Mouse (Mus musculus) forebrain, embryonic 10.5 days (tissue): ENCODE results near the gene Limd2. TPM values are rescaled to one million over a fixed set of nuclear protein-coding genes. Genes with fewer than 3 reads are reported as not detected.
"Not testable (repeated sequence)": the region's sequence is repeated elsewhere in the genome, so short reads cannot be mapped to it uniquely, and the experiment has no call there.

Experiments used
- DNase-seq: peaks from one replicate; pipeline ENCODE4 v3.0.0-alpha.2; 2017; ENCODE audit warnings: low spot score; ENCODE audit errors: extremely low spot score
- H3K27ac ChIP-seq: fragments of 300-500 bp; sonication (generic); 2 replicates; pipeline ENCODE4 v1.5.1; 2016; ENCODE audit warnings: mild to moderate bottlenecking
- H3K27me3 ChIP-seq: fragments of 300-500 bp; sonication (generic); 2 replicates; pipeline ENCODE4 v1.6.1; 2016; ENCODE audit warnings: mild to moderate bottlenecking; ENCODE audit not compliant: poor library complexity, severe bottlenecking
- H3K36me3 ChIP-seq: fragments of 300-500 bp; sonication (generic); replicated peaks from 2 replicates; pipeline ENCODE4 v1.6.1; 2016; ENCODE audit warnings: mild to moderate bottlenecking, moderate library complexity
- H3K4me1 ChIP-seq: fragments of 300-500 bp; sonication (generic); 2 replicates; pipeline ENCODE4 v1.6.1; 2016
- H3K4me3 ChIP-seq: fragments of 300-500 bp; sonication (generic); 2 replicates; pipeline ENCODE4 v1.5.1; 2016; ENCODE audit warnings: mild to moderate bottlenecking, moderate library complexity
- H3K9me3 ChIP-seq: fragments of 300-500 bp; sonication (generic); 2 replicates; pipeline ENCODE4 v1.6.1; 2016; ENCODE audit warnings: mild to moderate bottlenecking, moderate library complexity
- WGBS: fragments of 180-500 bp; shearing (Covaris S2); methylation state at CpG from one replicate; pipeline ENCODE4 v1.1.7; 2016; 5-methylcytosine and 5-hydroxymethylcytosine counted together
- polyA plus RNA-seq: library from polyadenylated mRNA; unstranded; fragments of >200 nt; fragmentation: Nextera tagmentation; extraction: Ambion mirVana; gene quantifications from 2 replicates; pipeline ENCODE4 v1.2.1, GENCODE M21; 2016

The Limd2 gene
- 364 and 375 TPM in 2 replicates for polyA plus RNA-seq

DNA sequence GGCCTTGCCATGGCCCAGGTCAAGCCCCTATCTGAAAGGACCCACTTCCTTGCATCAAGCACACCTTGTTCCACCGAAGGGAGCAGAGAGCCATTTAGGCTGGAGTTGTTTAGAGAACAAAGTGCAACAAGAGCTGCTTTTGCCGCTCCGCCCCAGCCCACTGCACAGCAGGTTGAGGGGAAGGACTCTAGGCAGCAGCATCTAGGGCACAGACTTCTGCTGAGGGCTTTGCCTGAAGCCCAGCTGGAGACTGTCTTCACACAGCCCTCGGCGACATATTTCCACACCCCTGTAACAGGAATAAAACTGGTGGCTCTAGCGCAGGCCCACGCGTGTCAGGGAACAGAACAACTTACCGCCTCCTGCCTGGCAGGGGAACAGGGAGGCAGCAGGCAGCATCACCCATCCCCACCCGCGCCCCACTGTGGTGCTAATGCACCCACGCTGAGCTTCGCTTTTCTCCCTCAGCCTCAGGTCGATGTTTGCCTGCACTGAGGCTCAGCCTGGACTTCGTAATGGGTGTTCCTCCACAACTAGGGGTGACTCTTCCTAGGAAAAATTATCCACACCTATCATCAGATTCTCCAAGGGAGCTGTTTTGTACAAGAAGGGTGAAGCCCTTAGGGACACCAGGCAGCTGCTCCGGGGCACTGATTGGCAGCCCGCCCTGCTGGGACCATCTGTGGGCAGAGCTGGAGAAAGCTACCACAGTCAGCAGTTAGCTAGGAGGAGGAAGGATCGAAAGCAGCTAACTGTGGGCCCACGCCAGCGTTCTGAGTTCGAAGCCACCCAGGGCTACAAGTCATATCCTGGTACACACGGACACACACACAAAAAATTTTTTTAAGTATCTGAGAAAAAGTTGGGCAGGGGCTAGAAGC is at the start of gene Limd2, which contains the start of gene Gm10840:
TSS of gene Limd2 (minus strand) at position 20 of the 881 bp plus-strand sequence.
TSS of gene Gm10840 (plus strand) at position 10 of the 881 bp plus-strand sequence.
- Histone ChIP-seq H3K4me3 (peak within 1 kb of the TSS; percentile 88), H3K36me3 (peaks cover 71% of the 10 kb centered on the region), H3K9me3 (no peaks in the 10 kb centered on the region), H3K27ac (peak within 1 kb of the TSS; percentile 99), H3K27me3 (no peaks in the 10 kb centered on the region), H3K4me1 (peaks cover 48% of the 10 kb centered on the region)
- 33% methylated on average over 22 of the region's 22 CpGs for WGBS
- peak; percentile 32 for DNase-seq

DNA sequence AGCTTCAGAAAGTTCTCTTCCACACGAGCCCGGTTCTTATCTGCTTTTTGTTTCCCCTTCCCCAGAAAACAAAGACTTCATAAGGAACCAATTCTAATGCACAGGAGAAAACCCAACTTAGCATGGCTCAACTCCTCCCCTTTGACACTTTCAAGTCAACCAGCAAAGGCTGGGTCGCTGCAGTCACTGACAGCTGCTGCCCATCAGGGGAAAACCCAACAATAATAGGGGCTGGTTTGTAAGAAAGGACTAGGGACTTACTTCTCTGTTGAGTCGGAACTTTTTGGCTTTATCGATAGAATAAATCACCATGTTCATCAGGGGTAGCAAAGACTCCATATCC is 41.4 kb upstream of the Limd2 start, which contains the start of gene Strada:
TSS of gene Strada (minus strand) at position 46 of the 343 bp plus-strand sequence.
- no peak within 1 kb of the TSS for H3K27ac ChIP-seq
- H3K4me1 ChIP-seq = no peaks in the 10 kb centered on the region
- no peak within 1 kb of the TSS for H3K4me3 ChIP-seq
- H3K27me3 ChIP-seq = no peaks in the 10 kb centered on the region
- no peak for DNase-seq
- H3K9me3 ChIP-seq = no peaks in the 10 kb centered on the region
- H3K36me3 ChIP-seq = peaks cover 96% of the 10 kb centered on the region
- 88% methylated on average over 5 of the region's 5 CpGs for WGBS

DNA sequence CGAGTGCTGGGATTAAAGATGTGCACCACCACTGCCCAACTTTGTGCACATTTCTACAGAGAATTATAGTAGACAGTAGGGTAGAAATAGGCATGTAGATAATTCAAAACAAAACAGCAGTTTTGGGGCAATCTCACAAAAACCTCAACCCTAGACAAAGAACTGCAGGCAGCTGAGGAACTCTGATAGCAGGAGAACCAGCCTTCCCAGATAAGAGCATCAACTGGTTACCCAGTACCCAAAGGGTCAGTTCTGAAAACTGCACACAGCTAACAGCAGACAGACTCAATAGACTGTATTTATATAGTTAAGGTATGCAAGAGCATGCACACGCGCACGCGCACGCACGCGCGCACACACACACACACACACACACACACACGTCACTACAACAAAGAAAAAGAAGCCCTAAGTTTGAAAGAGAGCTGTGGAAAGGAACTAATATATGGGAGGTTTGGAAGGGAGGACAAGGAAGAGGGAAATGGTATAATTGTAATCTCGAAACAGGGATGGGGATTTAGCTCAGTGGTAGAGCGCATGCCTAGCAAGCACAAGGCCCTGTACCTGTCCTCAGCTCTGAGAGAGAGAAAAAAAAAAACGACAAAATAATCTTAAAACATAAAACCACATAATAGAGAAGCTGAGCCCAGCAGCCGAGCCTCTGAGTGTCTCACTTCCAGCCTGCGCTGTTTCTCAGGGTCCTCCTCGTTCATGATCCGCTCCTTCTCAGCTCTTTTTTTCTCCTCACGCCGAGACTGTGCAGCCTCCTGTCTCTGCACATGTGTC is 40.9 kb upstream of the Limd2 start:
- H3K9me3 ChIP-seq = no peaks in the 10 kb centered on the region
- peaks cover 96% of the 10 kb centered on the region for H3K36me3 ChIP-seq
- H3K4me1 ChIP-seq = no peaks in the 10 kb centered on the region
- H3K27me3 ChIP-seq = no peaks in the 10 kb centered on the region
- H3K4me3 ChIP-seq = no peak overlapping the region
- DNase-seq = no peak
- H3K27ac ChIP-seq = no peak overlapping the region
- 94% methylated on average over 19 of the region's 19 CpGs for WGBS

DNA sequence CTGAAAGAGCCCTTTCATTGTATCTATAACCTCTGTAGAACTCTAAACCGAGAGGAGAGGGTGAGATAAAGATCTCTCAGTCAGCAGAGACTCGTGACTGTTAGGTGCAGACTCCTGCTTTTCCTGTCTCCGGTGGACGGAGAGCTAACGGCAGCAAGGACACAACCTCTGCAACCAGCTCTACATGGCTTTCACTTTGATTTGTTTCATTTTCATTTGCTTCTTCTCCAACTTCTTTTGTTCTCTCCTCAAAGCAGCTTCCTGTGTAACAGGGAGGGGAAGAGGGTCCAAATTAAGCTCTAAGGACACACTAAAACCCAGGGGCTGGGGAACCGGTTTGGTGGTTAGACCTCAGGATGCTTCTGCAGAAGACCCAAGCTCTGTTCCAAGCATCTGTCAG is 40.1 kb upstream of the Limd2 start:
- DNase-seq = no peak
- no peak overlapping the region for H3K4me3 ChIP-seq
- H3K36me3 ChIP-seq = peaks cover 92% of the 10 kb centered on the region
- no peak overlapping the region for H3K27ac ChIP-seq
- WGBS = 88% methylated on average over 6 of the region's 6 CpGs
- no peaks in the 10 kb centered on the region for H3K27me3 ChIP-seq
- H3K9me3 ChIP-seq = no peaks in the 10 kb centered on the region
- no peaks in the 10 kb centered on the region for H3K4me1 ChIP-seq

DNA sequence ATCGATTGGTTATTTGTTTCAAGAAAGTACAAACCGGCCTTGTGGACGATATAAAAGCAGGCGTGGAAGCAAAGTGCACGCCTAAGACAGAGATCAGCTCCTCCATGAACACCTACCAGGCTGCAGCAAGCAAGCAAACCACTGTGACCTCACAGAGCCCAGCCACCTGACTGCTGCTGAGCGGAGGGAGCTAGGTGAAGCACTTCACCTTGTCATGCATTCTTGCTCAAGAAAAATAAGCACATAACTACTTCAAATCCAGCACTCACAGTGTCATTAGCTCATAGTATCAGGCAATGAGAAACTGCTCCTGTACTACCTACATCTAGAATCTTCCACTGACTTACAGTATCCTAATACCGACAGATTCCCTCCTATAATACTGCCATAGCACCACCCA is 39.3 kb upstream of the Limd2 start:
- H3K9me3 ChIP-seq, H3K4me1 ChIP-seq, H3K27ac ChIP-seq, H3K4me3 ChIP-seq, DNase-seq, H3K27me3 ChIP-seq: not testable (repeated sequence)
- peaks cover 85% of the 10 kb centered on the region for H3K36me3 ChIP-seq
- WGBS = 92% methylated on average over 7 of the region's 7 CpGs

DNA sequence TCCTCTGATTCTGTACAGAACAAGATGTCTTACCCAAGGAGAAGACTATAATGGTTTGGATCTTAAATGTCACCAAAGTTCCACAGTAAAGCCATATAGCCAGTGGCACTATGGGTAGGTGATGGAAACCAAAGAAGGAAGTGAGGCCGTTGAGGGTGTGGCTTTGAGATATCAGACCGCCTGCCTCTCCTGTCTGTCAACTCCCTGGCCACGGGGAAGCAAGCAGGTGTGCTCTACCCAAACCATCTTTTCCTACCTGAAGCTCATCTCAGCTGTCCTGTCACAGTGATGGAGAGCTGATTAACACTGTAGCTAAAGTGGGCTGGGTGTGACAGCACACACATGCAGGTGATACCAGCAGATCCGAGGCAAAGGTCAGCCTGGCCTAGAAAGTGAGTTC is 37.6 kb upstream of the Limd2 start:
- H3K9me3 ChIP-seq = no peaks in the 10 kb centered on the region
- no peak for DNase-seq
- H3K36me3 ChIP-seq = peaks cover 68% of the 10 kb centered on the region
- H3K4me1 ChIP-seq = peaks cover 9% of the 10 kb centered on the region
- 93% methylated on average over 4 of the region's 4 CpGs for WGBS
- no peak overlapping the region for H3K27ac ChIP-seq
- no peaks in the 10 kb centered on the region for H3K27me3 ChIP-seq
- no peak overlapping the region for H3K4me3 ChIP-seq

DNA sequence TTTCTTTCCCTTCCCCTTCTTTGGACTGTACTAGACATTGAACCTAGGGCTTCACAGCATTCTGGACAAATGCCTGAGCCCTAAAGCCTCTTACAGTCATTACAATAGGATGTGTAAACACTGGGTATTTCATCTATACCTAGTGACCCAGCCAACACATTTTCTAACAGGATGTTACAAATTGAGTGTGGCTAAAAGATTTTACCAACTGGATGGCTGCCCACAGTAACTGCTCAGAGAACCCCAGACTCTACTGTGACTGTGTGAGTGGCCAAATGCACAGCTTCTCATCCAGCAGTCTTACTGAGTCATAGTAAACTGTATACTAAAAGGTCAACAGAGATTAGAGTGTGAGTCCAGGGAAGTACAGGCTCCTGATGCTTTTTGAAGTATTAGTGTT is 34.7 kb upstream of the Limd2 start:
- peaks cover 38% of the 10 kb centered on the region for H3K36me3 ChIP-seq
- H3K27ac ChIP-seq = no peak overlapping the region
- no peak for DNase-seq
- no peak overlapping the region for H3K4me3 ChIP-seq
- no peaks in the 10 kb centered on the region for H3K27me3 ChIP-seq
- H3K4me1 ChIP-seq = peaks cover 21% of the 10 kb centered on the region
- no peaks in the 10 kb centered on the region for H3K9me3 ChIP-seq

DNA sequence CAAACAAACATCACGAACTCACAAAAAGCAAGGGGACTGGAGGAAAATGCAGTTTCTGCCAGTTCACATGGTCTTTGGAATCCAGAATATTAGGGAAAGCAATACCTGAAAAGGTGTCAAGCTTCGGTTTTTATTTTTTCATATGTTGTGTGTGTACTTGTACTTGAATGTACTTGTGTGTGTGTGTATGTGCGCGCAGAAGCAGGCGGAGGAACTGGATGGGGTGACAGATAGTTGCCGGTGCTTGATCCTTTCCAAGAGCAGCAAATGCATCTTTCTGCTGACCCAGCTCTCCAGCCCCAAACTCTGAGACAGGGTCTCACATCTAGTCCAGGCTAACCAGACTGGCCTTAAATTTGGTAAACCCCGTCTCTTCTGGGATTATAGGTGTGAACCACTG is 34.2 kb upstream of the Limd2 start:
- Histone ChIP-seq H3K27me3 (no peaks in the 10 kb centered on the region), H3K4me1 (peaks cover 21% of the 10 kb centered on the region), H3K36me3 (peaks cover 34% of the 10 kb centered on the region), H3K4me3 (no peak overlapping the region), H3K27ac (no peak overlapping the region), H3K9me3 (no peaks in the 10 kb centered on the region)
- 95% methylated on average over 7 of the region's 7 CpGs for WGBS
- DNase-seq = no peak

DNA sequence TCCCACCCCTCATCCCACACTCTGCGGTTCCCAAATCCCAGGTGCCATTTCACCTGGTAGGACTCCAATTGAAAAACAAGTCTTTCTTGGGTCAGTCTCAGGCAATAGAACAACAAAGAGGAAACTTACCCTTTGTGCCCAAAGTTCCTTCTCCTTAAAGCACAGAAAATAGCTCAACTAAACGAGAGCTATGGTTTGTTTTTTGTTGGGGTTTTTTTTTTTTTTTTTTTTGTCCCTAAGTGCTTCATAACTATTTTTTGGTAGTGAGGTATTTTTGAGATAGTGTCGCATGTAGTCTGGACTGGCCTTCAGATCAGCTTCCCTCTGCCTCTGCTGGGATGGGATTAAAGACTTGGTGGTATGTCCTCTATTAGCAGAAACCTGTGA is 33.5 kb upstream of the Limd2 start:
- Histone ChIP-seq H3K36me3 (peaks cover 30% of the 10 kb centered on the region), H3K27me3 (no peaks in the 10 kb centered on the region), H3K27ac (peak overlapping the region; percentile 88), H3K4me3 (peak overlapping the region; percentile 68), H3K9me3 (no peaks in the 10 kb centered on the region), H3K4me1 (peaks cover 21% of the 10 kb centered on the region)
- 34% methylated on average over 3 of the region's 3 CpGs for WGBS
- no peak for DNase-seq

DNA sequence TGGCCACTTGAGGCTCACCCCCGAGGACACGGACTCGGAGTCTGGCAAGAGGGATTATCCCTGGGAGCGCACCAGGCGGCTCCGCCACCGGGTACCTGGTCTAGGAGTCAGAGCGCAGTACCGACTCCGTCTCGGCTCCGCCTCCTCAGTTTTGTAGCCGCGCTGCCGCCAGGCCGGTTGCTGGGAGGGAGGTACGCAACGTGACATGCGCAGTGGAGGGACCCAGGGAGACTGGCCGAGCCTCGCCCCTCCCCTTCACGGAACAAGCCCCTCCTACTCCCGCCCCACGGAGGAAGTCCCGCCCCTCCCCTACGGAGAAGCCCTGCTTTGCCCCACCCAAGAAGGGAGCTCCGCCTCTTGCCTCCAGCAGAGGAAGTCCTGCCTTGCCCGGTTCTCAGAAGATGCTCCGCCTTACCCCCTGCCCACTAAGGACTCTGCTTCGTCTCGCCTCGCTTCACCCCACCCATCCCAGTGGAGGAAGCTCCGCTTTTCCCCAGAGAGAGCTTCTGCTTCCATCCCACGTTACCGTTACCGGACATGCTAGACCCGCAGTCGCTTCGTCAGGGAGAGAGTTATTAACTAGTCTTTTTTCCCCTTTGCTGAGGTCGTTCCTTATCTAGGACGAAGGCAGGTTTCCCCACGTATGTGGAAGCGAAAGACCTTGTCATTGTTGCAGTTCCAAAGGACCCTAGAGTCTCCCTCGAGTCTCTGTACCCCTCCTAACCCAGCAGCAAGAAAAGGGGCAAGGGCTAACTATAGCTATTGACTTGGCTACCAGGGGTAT is 32.9 kb upstream of the Limd2 start:
- Histone ChIP-seq H3K9me3 (no peaks in the 10 kb centered on the region), H3K27me3 (no peaks in the 10 kb centered on the region), H3K4me3 (peak overlapping the region; percentile 68), H3K27ac (peak overlapping the region; percentile 88), H3K4me1 (peaks cover 21% of the 10 kb centered on the region), H3K36me3 (peaks cover 24% of the 10 kb centered on the region)
- peak; percentile 98 for DNase-seq
- WGBS = under 1% methylated on average over 44 of the region's 44 CpGs

DNA sequence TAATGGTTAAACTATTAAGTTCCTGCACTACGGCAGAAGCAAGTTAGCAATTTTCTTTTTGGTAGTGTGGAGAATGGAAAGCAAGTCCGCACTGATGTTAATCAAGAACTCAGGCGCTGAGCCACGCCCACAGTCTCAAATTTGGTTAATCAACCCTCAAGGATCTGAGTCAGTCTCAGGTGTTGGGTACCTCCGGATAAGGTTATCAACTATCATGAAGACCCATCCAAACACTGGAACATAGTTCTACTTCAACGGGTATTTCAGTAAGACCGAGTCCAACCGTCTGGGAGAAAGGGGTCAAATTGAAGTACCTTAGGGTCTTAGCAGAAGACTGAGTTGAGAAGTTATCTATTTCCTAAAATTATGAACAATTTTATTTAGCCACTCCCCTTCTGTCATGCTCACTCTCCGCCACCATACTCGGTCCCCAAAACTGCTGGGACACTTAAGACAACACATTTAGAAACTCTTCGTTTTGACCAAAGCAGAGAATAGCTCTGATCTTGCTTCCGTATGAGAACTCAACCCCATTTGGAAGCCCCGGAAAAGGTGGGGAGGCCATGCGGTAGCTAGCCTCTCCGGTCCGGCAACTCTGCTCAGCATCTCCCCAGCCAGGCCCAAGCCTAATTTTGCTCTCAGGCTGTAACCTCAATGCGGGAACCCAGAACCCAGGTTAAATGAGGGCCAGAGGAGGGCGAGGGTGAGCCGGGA is 32.2 kb upstream of the Limd2 start:
- Histone ChIP-seq H3K36me3 (peaks cover 17% of the 10 kb centered on the region), H3K27ac (peak overlapping the region; percentile 88)
- no peak for DNase-seq

DNA sequence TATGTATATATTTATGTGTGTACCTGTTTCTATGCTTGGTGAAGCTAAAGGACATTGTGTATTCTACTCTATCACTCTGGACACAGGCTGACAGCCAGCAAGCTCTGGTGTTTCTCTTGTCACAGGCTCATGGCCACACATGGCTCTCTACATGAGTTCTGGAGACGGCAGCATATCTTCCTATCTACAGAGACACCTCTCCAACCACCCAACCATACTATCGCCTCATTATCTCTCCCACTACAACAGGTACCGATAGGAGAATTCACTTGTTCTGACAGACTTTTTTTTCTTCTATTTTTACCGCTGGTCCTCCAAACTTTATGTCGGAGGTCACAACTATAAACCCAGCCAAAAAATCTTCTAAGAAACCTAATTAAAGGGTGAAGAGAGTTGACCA is 31.6 kb upstream of the Limd2 start:
- Histone ChIP-seq H3K27me3 (no peaks in the 10 kb centered on the region), H3K9me3 (no peaks in the 10 kb centered on the region), H3K36me3 (peaks cover 12% of the 10 kb centered on the region), H3K27ac (no peak overlapping the region), H3K4me1 (peaks cover 21% of the 10 kb centered on the region), H3K4me3 (peak overlapping the region; percentile 68)
- no peak for DNase-seq
- 91% methylated on average over 5 of the region's 5 CpGs for WGBS

More for the DNA sequence above, 32.2 kb upstream of the Limd2 start:
- Histone ChIP-seq H3K4me3 (peak overlapping the region; percentile 68), H3K4me1 (peaks cover 21% of the 10 kb centered on the region), H3K27me3 (no peaks in the 10 kb centered on the region), H3K9me3 (no peaks in the 10 kb centered on the region)
- WGBS = 12% methylated on average over 19 of the region's 19 CpGs
